Mouse (Mus musculus) kidney, adult 2 months (tissue): ENCODE measurements around the gene Cldn4. TPM values are rescaled to one million over a fixed set of nuclear protein-coding genes. Genes with fewer than 3 reads are reported as not detected.
"Not testable (repeated sequence)": the region's sequence is repeated elsewhere in the genome, so short reads cannot be mapped to it uniquely, and the experiment has no call there.

Source experiments
- DNase-seq: peaks from one replicate; pipeline ENCODE4 v3.0.0; 2021
- H3K27ac ChIP-seq: fragments of 200-500 bp; 2 replicates; pipeline ENCODE4 v1.5.1; 2012; ENCODE audit warnings: low read depth, low read length, control low read depth, inconsistent platforms; ENCODE audit not compliant: insufficient read depth
- H3K27me3 ChIP-seq: fragments of 200-500 bp; replicated peaks from 2 replicates; pipeline ENCODE4 v1.6.1; 2012; ENCODE audit warnings: mild to moderate bottlenecking, moderate library complexity, low read length, inconsistent platforms; ENCODE audit not compliant: control insufficient read depth, insufficient read depth
- H3K36me3 ChIP-seq: fragments of 200-500 bp; 2 replicates; pipeline ENCODE4 v1.6.1; 2012; ENCODE audit warnings: mild to moderate bottlenecking, moderate library complexity, low read length, inconsistent platforms; ENCODE audit not compliant: control insufficient read depth, insufficient read depth
- H3K4me1 ChIP-seq: fragments of 200-500 bp; 2 replicates; pipeline ENCODE4 v1.6.1; 2011; ENCODE audit warnings: low read length; ENCODE audit not compliant: control insufficient read depth, insufficient read depth
- H3K4me3 ChIP-seq: fragments of 200-500 bp; 2 replicates; pipeline ENCODE4 v1.5.1; 2011; ENCODE audit warnings: mild to moderate bottlenecking, low read depth, low read length, control low read depth; ENCODE audit not compliant: insufficient read depth
- CTCF ChIP-seq: fragments of 200-500 bp; conservative IDR thresholded peaks from 2 replicates; pipeline ENCODE4 v1.5.1; 2011; ENCODE audit warnings: low read depth, mild to moderate bottlenecking, control low read depth, low read length, moderate library complexity, mixed read lengths; ENCODE audit not compliant: insufficient read depth, insufficient read length
- POLR2A ChIP-seq: fragments of 200-500 bp; IDR thresholded peaks from one replicate; pipeline ENCODE4 v1.6.1; 2011; ENCODE audit warnings: low read depth, low read length, control low read depth
- WGBS: fragments of 180-500 bp; shearing (Covaris S2); methylation state at CpG from one replicate; pipeline ENCODE4 v1.1.7; 2018; 5-methylcytosine and 5-hydroxymethylcytosine counted together
- polyA plus RNA-seq: library from polyadenylated mRNA; depleted of rRNA; stranded (reverse); fragments of >200 nt; gene quantifications from 2 replicates; pipeline ENCODE4 v1.2.3, GENCODE M21; 2012

The Cldn4 gene
- polyA plus RNA-seq, 1 experiment = 37.5 TPM

GRCm38 (mm10) chr5:134947420-134948084 lies 818 bp upstream of the Cldn4 start:
- TF ChIP-seq CTCF (no peak), POLR2A (no peak)
- 53% methylated on average over 5 of the region's 5 CpGs for WGBS
- Histone ChIP-seq H3K4me1 (no peaks in the 10 kb centered on the region), H3K27ac (no peak overlapping the region), H3K4me3 (no peak overlapping the region), H3K27me3 (no peaks in the 10 kb centered on the region; the same call in 1 of the 2 replicates), H3K36me3 (no peaks in the 10 kb centered on the region)
- no peak for DNase-seq

GRCm38 (mm10) chr5:134946063-134946856 lies 474 bp downstream of the Cldn4 start:
- WGBS = 34% methylated on average over 43 of the region's 43 CpGs
- TF ChIP-seq CTCF = no peak
- TF ChIP-seq POLR2A = no peak
- H3K27ac ChIP-seq = peak overlapping the region; percentile 75
- no peaks in the 10 kb centered on the region; the same call in 1 of the 2 replicates for H3K27me3 ChIP-seq
- H3K36me3 ChIP-seq = no peaks in the 10 kb centered on the region
- no peak for DNase-seq
- no peaks in the 10 kb centered on the region for H3K4me1 ChIP-seq
- H3K4me3 ChIP-seq = peak overlapping the region; percentile 47

GRCm38 (mm10) chr5:134945266-134945959 lies 1.3 kb downstream of the Cldn4 start:
- WGBS = 38% methylated on average over 19 of the region's 19 CpGs
- DNase-seq = no peak
- Histone ChIP-seq H3K4me3 (peak overlapping the region; percentile 47), H3K27ac (peak overlapping the region; percentile 75), H3K27me3 (no peaks in the 10 kb centered on the region; the same call in 1 of the 2 replicates), H3K36me3 (no peaks in the 10 kb centered on the region), H3K4me1 (no peaks in the 10 kb centered on the region)
- TF ChIP-seq CTCF (no peak), POLR2A (no peak)

GRCm38 (mm10) chr5:134944179-134944578 lies 2.6 kb downstream of the Cldn4 start:
- no peaks in the 10 kb centered on the region for H3K36me3 ChIP-seq
- TF ChIP-seq POLR2A (no peak), CTCF (no peak)
- H3K27me3 ChIP-seq = no peaks in the 10 kb centered on the region; the same call in 1 of the 2 replicates
- 64% methylated on average over 5 of the region's 5 CpGs for WGBS
- H3K27ac ChIP-seq = 0 out of 2 replicates have a peak overlapping the region, but pooled peaks have one; percentile 14
- no peak for DNase-seq
- H3K4me3 ChIP-seq = no peak overlapping the region
- no peaks in the 10 kb centered on the region for H3K4me1 ChIP-seq

DNA sequence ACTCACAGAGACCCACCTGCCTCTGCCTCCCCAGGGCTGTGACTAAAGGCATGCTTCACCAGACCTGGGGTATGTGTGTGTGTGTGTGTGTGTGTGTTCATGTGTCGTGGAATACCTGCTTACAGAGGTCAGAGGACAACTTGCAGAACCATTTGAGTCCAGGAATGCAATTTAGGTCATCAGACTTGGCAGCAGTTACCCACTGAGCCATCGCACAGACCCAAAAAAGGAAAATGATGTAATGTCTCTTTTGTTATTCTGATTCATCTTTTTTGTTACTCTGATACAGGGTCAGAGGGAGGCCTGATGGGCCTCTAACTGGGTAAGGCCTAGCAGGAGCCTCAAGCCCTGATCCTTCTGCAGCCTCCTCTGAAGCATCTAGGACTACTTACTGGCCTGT lies 4.0 kb downstream of the Cldn4 start:
- TF ChIP-seq POLR2A = no peak
- no peak for TF ChIP-seq CTCF
- DNase-seq = peak; percentile 63

DNA sequence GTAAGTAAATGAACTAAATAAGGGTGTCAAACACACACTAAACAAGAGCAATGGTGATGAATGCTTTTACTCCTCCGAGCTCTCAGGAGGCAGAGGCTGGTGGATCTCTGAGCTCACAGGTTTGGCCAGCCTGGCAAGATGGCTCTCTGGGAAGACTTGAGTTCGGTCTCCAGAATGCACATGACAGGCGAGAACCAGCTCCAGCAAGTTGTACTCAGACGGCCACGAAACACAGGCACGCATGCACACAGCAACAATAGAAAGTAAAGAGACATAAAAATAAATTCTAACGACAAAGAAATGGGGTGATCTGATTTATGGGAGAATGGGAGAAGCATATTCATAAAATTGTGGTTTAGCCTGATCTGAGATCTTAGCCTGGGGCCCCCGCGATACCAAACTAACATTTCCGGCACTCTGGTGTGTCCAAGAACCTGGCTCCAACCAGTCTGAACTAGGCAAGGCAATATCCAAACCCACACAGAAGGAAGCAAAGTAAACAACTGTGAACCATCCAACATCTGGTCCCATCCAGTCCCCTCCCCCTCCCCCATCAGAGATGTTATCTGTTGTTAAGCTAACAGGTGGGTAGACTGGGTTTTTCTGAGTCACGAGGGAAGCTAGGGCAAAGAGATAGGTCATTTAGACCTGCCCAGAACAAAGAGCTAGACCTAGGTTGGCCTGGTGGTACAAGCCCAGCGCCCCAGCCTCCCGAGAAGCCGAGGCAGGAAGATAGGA lies 5.1 kb downstream of the Cldn4 start:
- no peak overlapping the region for H3K4me3 ChIP-seq
- no peaks in the 10 kb centered on the region for H3K4me1 ChIP-seq
- no peaks in the 10 kb centered on the region; the same call in 1 of the 2 replicates for H3K27me3 ChIP-seq
- no peaks in the 10 kb centered on the region for H3K36me3 ChIP-seq
- TF ChIP-seq CTCF = no peak
- no peak for TF ChIP-seq POLR2A
- peak; percentile 55 for DNase-seq
- 67% methylated on average over 14 of the region's 14 CpGs for WGBS
- H3K27ac ChIP-seq = no peak overlapping the region

More for the DNA sequence above, 4.0 kb downstream of the Cldn4 start:
- no peaks in the 10 kb centered on the region for H3K4me1 ChIP-seq
- no peaks in the 10 kb centered on the region; the same call in 1 of the 2 replicates for H3K27me3 ChIP-seq
- H3K4me3 ChIP-seq = no peak overlapping the region
- 17% methylated on average over 2 of the region's 2 CpGs for WGBS
- no peaks in the 10 kb centered on the region for H3K36me3 ChIP-seq
- no peak overlapping the region for H3K27ac ChIP-seq

DNA sequence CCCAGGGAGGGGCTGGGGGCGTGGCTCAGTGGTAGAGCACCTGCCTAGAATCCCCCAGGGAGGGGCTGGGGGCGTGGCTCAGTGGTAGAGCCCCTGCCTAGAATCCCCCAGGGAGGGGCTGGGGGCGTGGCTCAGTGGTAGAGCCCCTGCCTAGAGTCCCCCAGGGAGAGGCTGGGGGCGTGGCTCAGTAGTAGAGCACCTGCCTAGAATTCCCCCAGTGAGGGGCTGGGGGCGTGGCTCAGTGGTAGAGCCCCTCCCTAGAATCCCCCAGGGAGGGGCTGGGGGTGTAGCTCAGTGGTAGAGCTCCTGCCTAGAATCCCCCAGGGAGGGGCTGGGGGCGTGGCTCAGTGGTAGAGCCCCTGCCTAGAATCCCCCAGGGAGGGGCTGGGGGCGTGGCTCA lies 7.2 kb downstream of the Cldn4 start:
- not testable (repeated sequence) for H3K4me3 ChIP-seq, H3K36me3 ChIP-seq, H3K4me1 ChIP-seq, H3K27me3 ChIP-seq, DNase-seq, H3K27ac ChIP-seq
- 87% methylated on average over 3 of the region's 7 CpGs for WGBS
